Mouse (Mus musculus): ENCODE measurements around the gene Surf6. TPM values are rescaled to one million over a fixed set of nuclear protein-coding genes. Genes with fewer than 3 reads are reported as not detected.
"Not testable (repeated sequence)": the region's sequence is repeated elsewhere in the genome, so short reads cannot be mapped to it uniquely, and the experiment has no call there.

Surf6 gene
- polyA plus RNA-seq, 1 experiment from 2014 or later, result 15.4 TPM

DNA sequence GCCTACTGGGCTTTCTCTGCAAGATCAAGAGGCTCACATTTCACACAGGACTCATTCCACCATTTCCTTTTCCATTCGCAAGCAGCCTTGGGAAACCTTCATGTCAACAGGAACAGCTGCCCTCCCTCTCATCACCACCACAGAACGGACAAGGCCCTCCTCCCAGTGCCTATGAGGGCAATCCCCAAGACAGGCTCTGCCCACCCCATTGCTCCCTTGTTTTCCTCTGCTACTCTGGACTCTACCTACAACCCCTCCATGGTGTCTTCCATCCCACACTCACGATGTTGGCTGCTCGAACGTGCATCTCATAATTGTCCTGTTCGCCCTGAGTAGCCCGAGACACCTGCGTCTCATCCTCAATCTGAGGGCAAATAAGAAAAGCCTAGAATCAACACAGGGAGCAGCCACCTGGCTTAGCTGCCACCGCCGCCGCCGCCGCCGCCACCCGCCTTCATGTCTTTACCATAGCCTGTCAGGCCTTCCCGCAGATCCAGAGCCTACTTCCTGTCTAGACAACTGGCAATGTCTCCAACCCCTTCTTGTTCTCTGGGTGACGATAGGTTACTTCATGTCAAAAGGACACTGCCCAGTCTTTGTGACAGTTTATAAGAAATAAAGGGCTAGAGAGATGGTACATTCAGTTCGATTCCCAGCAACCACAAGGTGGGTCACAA lies 6.2 kb upstream of the Surf6 start:
- H3K27me3 ChIP-seq (replicated peaks; ENCODE audit: control insufficient read depth, insufficient read depth, low read length), result no peaks in the 10 kb centered on the region
- ATAC-seq (ENCODE audit: low read depth), result no peak
- H3K9me3 ChIP-seq (ENCODE audit: control insufficient read depth, low read length), result no peaks in the 10 kb centered on the region
- no peak for DNase-seq (ENCODE audit: low spot score)
- H3K4me3 ChIP-seq (ENCODE audit: low read depth, low read length), result peak overlapping the region; percentile 85
- 76% methylated on average over 18 of the region's 18 CpGs for WGBS
- H3K4me2 ChIP-seq (ENCODE audit: low read depth, low read length), result peak overlapping the region; percentile 83
- peaks cover 16% of the 10 kb centered on the region for H3K4me1 ChIP-seq (ENCODE audit: control insufficient read depth, insufficient read depth, low read length)
- H3K36me3 ChIP-seq (ENCODE audit: control insufficient read depth, insufficient read depth, low read length), result peaks cover 67% of the 10 kb centered on the region
- no peak overlapping the region for H3K27ac ChIP-seq (replicated peaks; ENCODE audit: low read depth, low read length)
- peak overlapping the region; percentile 98 for H3K9ac ChIP-seq (ENCODE audit: low read depth, low read length)

DNA sequence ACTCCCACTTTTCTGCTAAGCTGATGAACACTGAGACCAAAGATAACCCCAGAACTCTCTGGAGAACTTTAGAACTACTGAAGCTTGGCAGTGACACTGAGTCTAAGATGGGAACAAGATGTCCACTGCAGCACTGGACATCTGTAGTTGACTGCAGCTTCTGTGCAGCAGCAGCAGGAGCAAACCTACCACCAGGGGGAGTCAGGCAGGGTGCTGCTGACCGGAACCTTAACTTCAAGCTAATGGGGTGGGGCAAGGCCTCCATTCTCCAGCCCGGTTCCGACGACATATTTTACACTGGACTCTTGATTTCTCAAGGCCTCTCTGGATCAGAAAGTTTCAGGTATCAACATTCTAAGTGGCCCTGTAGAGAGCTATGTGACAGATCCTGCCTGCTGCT lies 4.4 kb upstream of the Surf6 start:
- Histone ChIP-seq H3K27me3 (replicated peaks; ENCODE audit: control insufficient read depth, insufficient read depth, low read length) (no peaks in the 10 kb centered on the region), H3K9ac (ENCODE audit: low read depth, low read length) (no peak overlapping the region), H3K4me3 (ENCODE audit: low read depth, low read length) (no peak overlapping the region), H3K4me2 (ENCODE audit: low read depth, low read length) (no peak overlapping the region), H3K9me3 (ENCODE audit: control insufficient read depth, low read length) (no peaks in the 10 kb centered on the region), H3K4me1 (ENCODE audit: control insufficient read depth, insufficient read depth, low read length) (peaks cover 19% of the 10 kb centered on the region), H3K27ac (replicated peaks; ENCODE audit: low read depth, low read length) (no peak overlapping the region), H3K36me3 (ENCODE audit: control insufficient read depth, insufficient read depth, low read length) (peaks cover 49% of the 10 kb centered on the region)
- peak; percentile 16 for DNase-seq (ENCODE audit: low spot score)
- WGBS, result 52% methylated on average over 4 of the region's 4 CpGs
- no peak for ATAC-seq (ENCODE audit: low read depth)

DNA sequence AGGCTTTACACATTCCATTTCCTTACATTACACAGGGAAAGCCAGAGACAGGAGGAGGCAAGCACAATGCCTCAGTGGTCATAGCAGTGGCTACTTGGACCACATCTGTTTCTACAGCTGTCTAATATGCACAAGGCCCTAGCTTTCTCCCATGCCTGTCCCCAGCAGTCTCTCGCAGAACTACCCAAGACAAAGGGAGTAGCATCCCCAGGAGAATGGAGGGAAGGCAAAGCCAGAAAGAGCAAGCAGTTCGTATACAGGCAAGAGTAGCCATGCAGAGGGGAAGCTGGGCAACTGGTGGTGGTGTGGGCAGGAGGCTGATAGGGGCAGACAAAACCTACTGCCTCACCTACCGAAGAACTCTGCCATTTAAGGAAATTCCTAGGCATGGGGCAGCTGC lies 3.8 kb upstream of the Surf6 start:
- H3K9ac ChIP-seq (ENCODE audit: low read depth, low read length), result no peak overlapping the region
- peaks cover 21% of the 10 kb centered on the region for H3K4me1 ChIP-seq (ENCODE audit: control insufficient read depth, insufficient read depth, low read length)
- H3K4me3 ChIP-seq (ENCODE audit: low read depth, low read length), result no peak overlapping the region
- peaks cover 43% of the 10 kb centered on the region for H3K36me3 ChIP-seq (ENCODE audit: control insufficient read depth, insufficient read depth, low read length)
- H3K27ac ChIP-seq (replicated peaks; ENCODE audit: low read depth, low read length), result no peak overlapping the region
- no peaks in the 10 kb centered on the region for H3K27me3 ChIP-seq (replicated peaks; ENCODE audit: control insufficient read depth, insufficient read depth, low read length)
- H3K9me3 ChIP-seq (ENCODE audit: control insufficient read depth, low read length), result no peaks in the 10 kb centered on the region
- DNase-seq (ENCODE audit: low spot score) (no peak), ATAC-seq (ENCODE audit: low read depth) (no peak)
- WGBS, result 97% methylated on average over 3 of the region's 3 CpGs
- no peak overlapping the region for H3K4me2 ChIP-seq (ENCODE audit: low read depth, low read length)

DNA sequence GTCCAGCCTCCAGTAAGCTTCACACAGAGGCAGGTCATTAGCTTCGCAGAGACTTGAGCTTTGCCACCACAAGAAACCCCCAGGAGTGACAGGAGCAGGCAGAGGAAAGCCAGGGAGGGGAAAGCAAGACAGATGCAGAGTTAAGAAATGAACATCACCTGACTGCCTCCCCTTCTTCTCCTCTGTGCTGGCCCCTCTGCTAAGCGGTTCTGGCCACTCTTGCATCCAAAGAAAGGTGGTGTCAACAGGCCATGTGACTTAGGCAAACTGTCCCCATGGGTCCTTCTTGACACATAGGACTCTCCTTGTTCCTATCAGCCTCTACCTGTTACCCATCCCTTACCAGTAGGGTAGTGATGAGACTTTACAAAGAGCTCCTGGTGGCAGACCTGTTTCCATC lies 3.3 kb upstream of the Surf6 start:
- Histone ChIP-seq H3K4me1 (ENCODE audit: control insufficient read depth, insufficient read depth, low read length) (peaks cover 21% of the 10 kb centered on the region), H3K4me3 (ENCODE audit: low read depth, low read length) (no peak overlapping the region), H3K36me3 (ENCODE audit: control insufficient read depth, insufficient read depth, low read length) (peaks cover 40% of the 10 kb centered on the region), H3K9me3 (ENCODE audit: control insufficient read depth, low read length) (no peaks in the 10 kb centered on the region), H3K4me2 (ENCODE audit: low read depth, low read length) (no peak overlapping the region), H3K27me3 (replicated peaks; ENCODE audit: control insufficient read depth, insufficient read depth, low read length) (no peaks in the 10 kb centered on the region), H3K9ac (ENCODE audit: low read depth, low read length) (no peak overlapping the region), H3K27ac (replicated peaks; ENCODE audit: low read depth, low read length) (no peak overlapping the region)
- no peak for DNase-seq (ENCODE audit: low spot score)
- WGBS, result 100% methylated on average over 1 of the region's 2 CpGs
- no peak for ATAC-seq (ENCODE audit: low read depth)

DNA sequence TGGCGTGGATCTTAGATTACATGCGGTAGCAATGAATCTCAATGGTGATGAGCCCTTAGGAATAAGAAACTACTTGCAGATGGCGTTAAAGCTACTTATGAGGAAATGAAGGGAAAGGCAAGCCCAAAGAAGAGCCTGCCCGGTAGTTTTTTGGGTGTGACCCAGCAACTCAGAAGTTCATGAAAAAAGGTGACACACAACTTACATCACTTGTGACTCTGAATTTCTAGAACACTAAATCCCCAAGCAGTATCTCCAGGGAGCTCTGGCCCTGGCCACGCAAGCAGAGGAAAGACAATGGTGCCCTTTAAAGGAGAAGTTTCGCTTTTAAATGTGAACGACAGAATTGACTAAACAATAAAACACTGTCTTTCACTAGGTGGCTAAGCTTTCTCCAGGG lies 632 bp upstream of the Surf6 start:
- H3K9me3 ChIP-seq (ENCODE audit: control insufficient read depth, low read length), result no peaks in the 10 kb centered on the region
- H3K36me3 ChIP-seq (ENCODE audit: control insufficient read depth, insufficient read depth, low read length), result peaks cover 54% of the 10 kb centered on the region
- peak overlapping the region; percentile 85 for H3K4me2 ChIP-seq (ENCODE audit: low read depth, low read length)
- H3K27ac ChIP-seq (replicated peaks; ENCODE audit: low read depth, low read length), result peak overlapping the region; percentile 80
- no peak for DNase-seq (ENCODE audit: low spot score)
- no peak for ATAC-seq (ENCODE audit: low read depth)
- H3K27me3 ChIP-seq (replicated peaks; ENCODE audit: control insufficient read depth, insufficient read depth, low read length), result no peaks in the 10 kb centered on the region
- peak overlapping the region; percentile 80 for H3K9ac ChIP-seq (ENCODE audit: low read depth, low read length)
- WGBS, result 7% methylated on average over 7 of the region's 7 CpGs
- peak overlapping the region; percentile 75 for H3K4me3 ChIP-seq (ENCODE audit: low read depth, low read length)
- peaks cover 11% of the 10 kb centered on the region for H3K4me1 ChIP-seq (ENCODE audit: control insufficient read depth, insufficient read depth, low read length)

DNA sequence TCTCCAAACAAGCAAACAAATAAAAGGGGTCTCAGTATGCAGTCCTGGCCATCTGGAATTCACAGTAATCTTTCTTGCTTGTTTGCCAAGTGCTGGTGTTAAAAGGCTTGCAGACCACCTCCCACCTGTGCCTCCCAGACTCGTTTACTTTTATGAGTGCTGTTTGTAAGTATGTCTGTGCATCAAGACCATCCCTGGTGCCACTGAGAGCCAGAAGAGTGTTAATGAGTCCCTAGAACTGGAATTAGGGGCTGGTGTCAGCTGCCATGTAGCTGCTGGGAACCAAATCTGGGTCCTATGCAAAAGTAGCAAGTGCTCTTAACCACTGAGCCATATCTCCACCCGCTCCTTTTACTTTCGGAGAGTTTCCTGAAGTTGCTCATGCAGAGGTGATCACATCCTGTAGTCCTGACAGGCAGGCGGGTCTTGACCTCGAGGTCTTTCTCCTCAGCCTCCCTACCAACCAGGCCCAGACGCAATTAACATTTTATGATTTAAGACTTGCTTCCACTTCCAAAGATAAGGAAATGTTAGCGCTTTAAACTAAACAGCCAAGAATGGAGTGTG lies 762 bp downstream of the Surf6 start:
- DNase-seq (ENCODE audit: low spot score) (no peak), ATAC-seq (ENCODE audit: low read depth) (no peak)
- Histone ChIP-seq H3K27me3 (replicated peaks; ENCODE audit: control insufficient read depth, insufficient read depth, low read length) (no peaks in the 10 kb centered on the region), H3K4me2 (ENCODE audit: low read depth, low read length) (peak overlapping the region; percentile 85), H3K36me3 (ENCODE audit: control insufficient read depth, insufficient read depth, low read length) (peaks cover 55% of the 10 kb centered on the region), H3K4me3 (ENCODE audit: low read depth, low read length) (peak overlapping the region; percentile 75), H3K4me1 (ENCODE audit: control insufficient read depth, insufficient read depth, low read length) (peaks cover 11% of the 10 kb centered on the region), H3K9ac (ENCODE audit: low read depth, low read length) (peak overlapping the region; percentile 80), H3K9me3 (ENCODE audit: control insufficient read depth, low read length) (no peaks in the 10 kb centered on the region), H3K27ac (replicated peaks; ENCODE audit: low read depth, low read length) (peak overlapping the region; percentile 80)
- WGBS, result 18% methylated on average over 7 of the region's 7 CpGs

DNA sequence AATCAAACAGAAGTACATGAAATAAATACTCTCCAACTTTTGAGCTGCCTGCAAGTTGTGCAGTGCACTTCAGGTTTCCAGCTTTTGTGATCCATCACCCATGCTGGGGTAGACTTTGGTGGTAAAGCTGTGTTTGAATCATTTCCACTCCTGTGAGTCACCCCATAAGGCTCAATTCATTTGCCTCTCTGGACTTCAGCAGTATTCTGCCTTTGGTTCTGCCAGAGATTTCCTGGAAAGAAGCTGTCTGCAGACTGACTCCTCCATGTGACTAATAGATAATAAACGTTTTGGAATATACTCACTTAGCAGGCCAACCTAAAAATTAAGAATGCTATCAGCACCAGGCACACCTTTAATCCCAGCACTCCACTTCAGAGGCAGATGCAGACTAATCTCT lies 1.9 kb downstream of the Surf6 start:
- WGBS, result 81% methylated on average over 1 of the region's 1 CpGs
- H3K9ac ChIP-seq (ENCODE audit: low read depth, low read length), result no peak overlapping the region
- no peak overlapping the region for H3K27ac ChIP-seq (replicated peaks; ENCODE audit: low read depth, low read length)
- H3K36me3 ChIP-seq (ENCODE audit: control insufficient read depth, insufficient read depth, low read length), result peaks cover 53% of the 10 kb centered on the region
- no peaks in the 10 kb centered on the region for H3K9me3 ChIP-seq (ENCODE audit: control insufficient read depth, low read length)
- no peak overlapping the region for H3K4me3 ChIP-seq (ENCODE audit: low read depth, low read length)
- DNase-seq (ENCODE audit: low spot score) (no peak), ATAC-seq (ENCODE audit: low read depth) (no peak)
- no peaks in the 10 kb centered on the region for H3K27me3 ChIP-seq (replicated peaks; ENCODE audit: control insufficient read depth, insufficient read depth, low read length)
- no peak overlapping the region for H3K4me2 ChIP-seq (ENCODE audit: low read depth, low read length)
- H3K4me1 ChIP-seq (ENCODE audit: control insufficient read depth, insufficient read depth, low read length), result peaks cover 11% of the 10 kb centered on the region

DNA sequence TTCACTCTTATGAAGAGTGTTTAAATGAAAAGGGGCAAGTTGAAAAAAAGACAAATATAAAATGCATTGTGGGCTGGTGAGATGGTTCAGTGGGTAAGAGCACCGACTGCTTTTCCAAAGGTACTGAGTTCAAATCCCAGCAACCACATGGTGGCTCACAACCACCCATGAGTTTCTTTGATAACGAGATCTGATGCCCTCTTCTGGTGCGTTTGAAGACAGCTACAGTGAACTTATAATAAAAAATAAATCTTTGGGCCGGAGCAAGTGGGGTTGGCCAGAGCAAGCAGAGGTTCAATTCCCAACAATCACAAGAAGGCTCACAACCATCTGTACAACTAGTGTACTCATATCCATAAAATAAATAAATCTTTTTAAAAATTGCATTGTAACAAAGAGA lies 6.8 kb downstream of the Surf6 start:
- no peak for DNase-seq (ENCODE audit: low spot score)
- Histone ChIP-seq H3K9ac (ENCODE audit: low read depth, low read length) (no peak overlapping the region), H3K4me1 (ENCODE audit: control insufficient read depth, insufficient read depth, low read length) (no peaks in the 10 kb centered on the region), H3K27me3 (replicated peaks; ENCODE audit: control insufficient read depth, insufficient read depth, low read length) (no peaks in the 10 kb centered on the region), H3K36me3 (ENCODE audit: control insufficient read depth, insufficient read depth, low read length) (peaks cover 84% of the 10 kb centered on the region), H3K27ac (replicated peaks; ENCODE audit: low read depth, low read length) (no peak overlapping the region), H3K4me3 (ENCODE audit: low read depth, low read length) (no peak overlapping the region), H3K9me3 (ENCODE audit: control insufficient read depth, low read length) (no peaks in the 10 kb centered on the region), H3K4me2 (ENCODE audit: low read depth, low read length) (no peak overlapping the region)
- no peak for ATAC-seq (ENCODE audit: low read depth)
- 87% methylated on average over 4 of the region's 4 CpGs for WGBS

DNA sequence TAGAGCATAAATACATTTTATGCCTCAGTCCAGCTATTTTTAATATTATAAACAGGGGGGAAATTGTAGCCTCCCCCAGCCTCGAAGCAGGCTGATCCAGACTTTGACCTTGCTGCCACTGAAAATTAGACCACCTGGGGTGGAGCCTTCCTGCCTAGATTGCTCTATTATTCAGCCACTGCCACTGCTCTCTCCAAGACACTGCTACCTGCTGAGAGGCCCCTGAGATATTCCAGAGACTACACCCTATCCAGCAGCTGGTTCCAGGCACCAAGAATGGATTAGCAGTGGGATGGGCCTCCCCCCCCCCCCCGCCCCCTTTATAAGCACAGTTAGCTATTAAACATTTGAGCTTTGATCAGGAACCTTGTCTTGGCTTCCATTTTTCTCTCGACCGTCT lies 16.5 kb downstream of the Surf6 start:
- not testable (repeated sequence) for H3K4me1 ChIP-seq (ENCODE audit: control insufficient read depth, insufficient read depth, low read length); DNase-seq (ENCODE audit: low spot score); H3K4me3 ChIP-seq (ENCODE audit: low read depth, low read length); ATAC-seq (ENCODE audit: low read depth); H3K27ac ChIP-seq (replicated peaks; ENCODE audit: low read depth, low read length); H3K27me3 ChIP-seq (replicated peaks; ENCODE audit: control insufficient read depth, insufficient read depth, low read length); H3K4me2 ChIP-seq (ENCODE audit: low read depth, low read length); H3K9ac ChIP-seq (ENCODE audit: low read depth, low read length)
- 69% methylated on average over 3 of the region's 4 CpGs for WGBS
- Histone ChIP-seq H3K36me3 (ENCODE audit: control insufficient read depth, insufficient read depth, low read length) (peaks cover 27% of the 10 kb centered on the region), H3K9me3 (ENCODE audit: control insufficient read depth, low read length) (peaks cover 10% of the 10 kb centered on the region; the same call in 1 of the 2 replicates)
